Mouse (Mus musculus): Measurements from ENCODE around the gene Tcte2.

GRCm38 (mm10) chr17:13695881-13696280 is 65.7 kb downstream of the Tcte2 start:
- TF ChIP-seq GATA2 (IDR thresholded peaks at IDR 0.05; ENCODE audit: borderline replicate concordance, low read depth, low read length) (no peak), CTCF (IDR thresholded peaks at IDR 0.05; ENCODE audit: low read depth, low read length) (no peak)

Data from G1E (cell line).